Mouse (Mus musculus): ENCODE results near the gene Cd28. TPM values are rescaled to one million over a fixed set of nuclear protein-coding genes. Genes with fewer than 3 reads are reported as not detected.

Cd28 gene
- polyA plus RNA-seq, 1 experiment from 2014 or later = 0.27 TPM

DNA sequence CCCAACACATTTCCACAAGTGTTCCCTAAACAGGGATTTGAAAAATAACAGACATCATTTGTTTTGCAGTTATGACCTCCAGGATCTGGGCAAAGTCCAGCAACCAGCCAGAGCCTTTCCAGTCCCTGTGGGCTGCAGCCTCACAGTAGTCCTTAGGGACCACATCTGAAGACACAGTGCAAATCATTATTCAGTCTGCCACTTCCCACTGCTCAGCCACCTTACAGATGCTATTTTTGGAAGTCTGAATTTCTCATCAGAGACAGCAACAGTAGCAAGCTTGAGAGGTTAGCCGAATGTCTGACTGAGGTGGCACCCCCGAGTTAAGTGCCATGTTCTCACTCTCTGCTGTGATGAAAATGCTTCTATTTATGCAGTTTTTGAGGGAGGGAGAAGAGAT lies 15.3 kb downstream of the Cd28 start:
- H3K4me1 ChIP-seq = peaks cover 8% of the 10 kb centered on the region; the same call in 1 of the 2 replicates
- no peaks in the 10 kb centered on the region for H3K36me3 ChIP-seq
- no peaks in the 10 kb centered on the region; the same call in 1 of the 2 replicates for H3K9me3 ChIP-seq
- ATAC-seq (ENCODE audit: insufficient number of reproducible peaks, insufficient read depth, low FRiP score, low TSS enrichment) = no peak
- H3K27me3 ChIP-seq = no peaks in the 10 kb centered on the region
- no peak overlapping the region for H3K4me3 ChIP-seq
- H3K4me2 ChIP-seq (replicated peaks) = no peak overlapping the region
- no peak overlapping the region for H3K9ac ChIP-seq
- 96% methylated on average over 2 of the region's 2 CpGs for WGBS
- H3K27ac ChIP-seq = no peak overlapping the region

DNA sequence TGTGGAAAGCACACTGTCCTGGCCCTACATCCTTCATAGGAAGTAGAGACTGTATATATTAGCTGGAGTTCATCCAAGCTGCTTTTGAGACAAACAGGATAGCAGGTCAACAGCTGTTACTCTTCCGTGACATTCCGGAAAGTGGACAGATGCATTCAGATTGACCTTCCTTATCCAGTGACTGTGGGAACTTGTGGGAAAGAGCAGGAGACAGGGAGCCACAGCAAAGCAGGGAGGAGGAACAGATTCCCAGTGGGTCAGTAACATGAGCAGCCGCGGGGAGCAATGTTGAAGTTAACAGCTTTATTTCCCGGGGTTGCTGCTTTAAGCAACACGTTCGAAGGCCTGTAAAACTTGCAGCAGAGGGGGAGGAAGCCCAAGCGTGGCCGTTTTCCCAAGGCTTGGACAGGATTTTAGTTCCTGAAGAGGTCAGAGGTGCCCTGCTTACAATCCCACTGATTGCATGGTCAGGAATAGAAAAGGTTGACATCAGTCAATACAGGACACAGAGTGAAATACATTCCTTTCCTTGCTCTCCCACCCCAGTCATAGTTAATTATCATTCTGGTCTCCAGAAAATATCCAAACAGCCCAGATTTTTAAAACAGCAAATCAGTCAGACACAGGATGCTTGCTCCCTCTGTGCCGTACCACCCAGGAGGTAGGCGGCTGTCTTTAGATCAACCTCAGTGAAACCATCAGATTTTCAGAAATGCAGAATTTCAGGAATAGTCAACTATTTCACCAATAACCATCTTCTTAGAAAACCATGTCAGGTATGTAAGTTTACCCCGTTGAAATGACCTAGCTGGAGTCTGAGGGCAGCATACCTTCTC lies 18.7 kb downstream of the Cd28 start:
- Histone ChIP-seq H3K9ac (no peak overlapping the region), H3K4me3 (no peak overlapping the region), H3K4me1 (peaks cover 8% of the 10 kb centered on the region; the same call in 1 of the 2 replicates), H3K27ac (peak overlapping the region; percentile 41; the same call in 1 of the 2 replicates), H3K9me3 (no peaks in the 10 kb centered on the region; the same call in 1 of the 2 replicates), H3K36me3 (no peaks in the 10 kb centered on the region), H3K4me2 (replicated peaks) (no peak overlapping the region), H3K27me3 (no peaks in the 10 kb centered on the region)
- 47% methylated on average over 12 of the region's 12 CpGs for WGBS
- no peak; the same call in 1 of the 2 replicates for ATAC-seq (ENCODE audit: insufficient number of reproducible peaks, insufficient read depth, low FRiP score, low TSS enrichment)

DNA sequence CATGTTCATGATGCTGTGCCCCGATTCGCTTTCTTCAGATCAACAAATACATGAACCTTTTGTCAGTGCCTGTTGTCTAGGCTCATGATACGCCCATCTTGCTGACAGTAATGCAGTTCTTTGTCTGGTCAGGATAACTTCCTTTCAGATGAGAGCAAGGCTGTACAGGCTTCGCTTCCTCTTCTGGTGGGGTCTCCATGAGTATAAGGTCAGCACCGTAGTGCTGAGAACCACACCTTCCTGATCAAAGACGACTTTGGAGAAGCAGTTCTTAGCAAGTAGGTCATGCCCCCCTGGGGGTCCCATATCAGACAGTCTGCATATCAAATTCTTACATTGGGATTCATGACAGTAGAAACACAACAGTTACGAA lies 19.3 kb downstream of the Cd28 start:
- Histone ChIP-seq H3K4me2 (replicated peaks) (no peak overlapping the region), H3K9ac (no peak overlapping the region), H3K36me3 (no peaks in the 10 kb centered on the region), H3K4me3 (no peak overlapping the region), H3K9me3 (no peaks in the 10 kb centered on the region; the same call in 1 of the 2 replicates), H3K27me3 (no peaks in the 10 kb centered on the region), H3K4me1 (peaks cover 8% of the 10 kb centered on the region; the same call in 1 of the 2 replicates), H3K27ac (no peak overlapping the region)
- no peak for ATAC-seq (ENCODE audit: insufficient number of reproducible peaks, insufficient read depth, low FRiP score, low TSS enrichment)
- 81% methylated on average over 7 of the region's 7 CpGs for WGBS

DNA sequence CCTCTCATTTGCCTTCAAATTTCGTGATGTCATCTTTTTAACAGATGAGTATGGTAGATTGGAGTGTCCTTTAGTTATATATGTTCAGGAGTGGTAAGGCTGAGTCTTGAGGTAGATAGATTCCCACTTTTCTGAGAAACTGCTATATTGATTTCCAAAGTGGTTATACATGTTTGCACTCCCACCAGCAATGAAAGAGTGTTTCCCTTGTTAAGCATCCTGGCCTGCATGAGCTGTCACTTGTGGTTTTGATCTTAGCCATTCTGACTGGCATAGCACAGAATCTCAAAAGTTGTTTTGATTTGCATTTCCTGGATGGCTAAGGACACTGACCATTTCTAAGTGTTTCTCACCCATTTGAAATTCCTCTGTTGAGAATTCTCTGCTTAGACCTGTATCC lies 27.7 kb downstream of the Cd28 start:
- WGBS = 72% methylated on average over 1 of the region's 1 CpGs
- no peaks in the 10 kb centered on the region for H3K9me3 ChIP-seq
- no peaks in the 10 kb centered on the region for H3K36me3 ChIP-seq
- ATAC-seq (ENCODE audit: insufficient number of reproducible peaks, insufficient read depth, low FRiP score, low TSS enrichment) = no peak
- no peak overlapping the region for H3K9ac ChIP-seq
- no peaks in the 10 kb centered on the region for H3K27me3 ChIP-seq
- H3K4me3 ChIP-seq = no peak overlapping the region
- no peaks in the 10 kb centered on the region for H3K4me1 ChIP-seq
- no peak overlapping the region for H3K27ac ChIP-seq
- H3K4me2 ChIP-seq (replicated peaks) = no peak overlapping the region

DNA sequence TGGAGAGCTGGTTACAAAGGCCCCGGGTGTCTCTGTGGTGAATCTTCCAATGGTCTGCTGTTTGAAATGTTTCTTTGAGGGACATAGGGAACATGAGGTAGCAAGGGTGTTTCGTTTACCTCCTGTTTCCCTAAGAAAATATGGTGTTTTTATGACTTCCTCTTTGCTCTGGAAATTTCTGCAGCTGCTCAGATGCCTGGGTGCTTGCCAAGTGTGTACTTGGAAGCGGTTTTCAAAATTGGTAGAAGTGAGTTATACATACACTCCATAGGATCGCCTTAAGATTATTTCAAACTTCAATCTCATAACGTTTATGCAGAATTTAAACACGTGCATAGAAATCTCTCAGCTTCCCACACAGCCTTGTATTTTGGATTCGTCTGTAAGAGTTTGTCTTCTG lies 29.1 kb downstream of the Cd28 start:
- H3K4me3 ChIP-seq = no peak overlapping the region
- H3K36me3 ChIP-seq = no peaks in the 10 kb centered on the region
- H3K9me3 ChIP-seq = no peaks in the 10 kb centered on the region
- ATAC-seq (ENCODE audit: insufficient number of reproducible peaks, insufficient read depth, low FRiP score, low TSS enrichment) = no peak
- H3K4me1 ChIP-seq = no peaks in the 10 kb centered on the region
- H3K27ac ChIP-seq = no peak overlapping the region
- 83% methylated on average over 7 of the region's 7 CpGs for WGBS
- H3K4me2 ChIP-seq (replicated peaks) = no peak overlapping the region
- no peaks in the 10 kb centered on the region for H3K27me3 ChIP-seq
- no peak overlapping the region for H3K9ac ChIP-seq

DNA sequence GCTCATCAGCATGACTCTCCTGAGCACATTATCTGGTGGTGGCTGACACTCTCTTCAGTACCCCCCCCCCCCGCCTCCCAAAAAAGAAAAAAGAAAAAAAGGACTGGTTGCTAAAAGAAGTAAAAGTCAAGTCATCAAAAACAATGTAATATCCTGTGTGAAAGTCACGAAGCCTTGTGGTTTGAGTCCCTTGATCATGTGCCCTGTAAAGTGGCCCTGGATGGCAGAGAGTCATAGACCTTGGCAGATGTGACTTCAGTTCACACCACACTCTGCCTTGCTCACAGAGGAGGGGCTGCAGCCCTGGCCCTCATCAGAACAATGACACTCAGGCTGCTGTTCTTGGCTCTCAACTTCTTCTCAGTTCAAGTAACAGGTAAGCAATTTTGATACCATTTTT lies 29.6 kb downstream of the Cd28 start:
- H3K4me1 ChIP-seq = no peaks in the 10 kb centered on the region
- WGBS = 63% methylated on average over 2 of the region's 2 CpGs
- no peaks in the 10 kb centered on the region for H3K36me3 ChIP-seq
- no peak overlapping the region for H3K9ac ChIP-seq
- no peaks in the 10 kb centered on the region for H3K27me3 ChIP-seq
- no peak overlapping the region for H3K4me3 ChIP-seq
- H3K4me2 ChIP-seq (replicated peaks) = no peak overlapping the region
- H3K27ac ChIP-seq = no peak overlapping the region
- no peaks in the 10 kb centered on the region for H3K9me3 ChIP-seq
- ATAC-seq (ENCODE audit: insufficient number of reproducible peaks, insufficient read depth, low FRiP score, low TSS enrichment) = no peak

DNA sequence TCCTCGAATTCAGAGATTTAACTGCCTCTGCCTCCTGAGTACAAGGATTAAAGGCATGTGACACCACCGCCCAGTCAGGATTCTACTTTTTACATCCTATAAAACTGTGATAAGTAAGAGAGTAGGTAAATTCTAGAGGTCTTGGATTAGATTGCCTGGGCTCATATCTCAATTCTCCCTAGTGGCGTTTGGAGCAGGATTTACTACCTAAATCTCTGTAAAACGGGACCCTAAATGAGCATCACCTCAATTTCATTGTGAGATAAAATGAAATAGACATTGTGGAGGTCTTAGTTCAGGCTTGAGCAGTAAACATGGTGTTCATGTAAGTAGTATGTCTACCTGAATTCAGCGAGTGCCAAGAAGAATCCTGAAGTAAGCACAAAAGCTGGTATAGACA lies 30.3 kb downstream of the Cd28 start:
- no peak for ATAC-seq (ENCODE audit: insufficient number of reproducible peaks, insufficient read depth, low FRiP score, low TSS enrichment)
- WGBS = 83% methylated on average over 5 of the region's 5 CpGs
- no peaks in the 10 kb centered on the region for H3K4me1 ChIP-seq
- H3K4me2 ChIP-seq (replicated peaks) = no peak overlapping the region
- H3K9me3 ChIP-seq = no peaks in the 10 kb centered on the region
- H3K4me3 ChIP-seq = no peak overlapping the region
- H3K36me3 ChIP-seq = no peaks in the 10 kb centered on the region
- H3K27ac ChIP-seq = no peak overlapping the region
- H3K9ac ChIP-seq = no peak overlapping the region
- H3K27me3 ChIP-seq = no peaks in the 10 kb centered on the region

DNA sequence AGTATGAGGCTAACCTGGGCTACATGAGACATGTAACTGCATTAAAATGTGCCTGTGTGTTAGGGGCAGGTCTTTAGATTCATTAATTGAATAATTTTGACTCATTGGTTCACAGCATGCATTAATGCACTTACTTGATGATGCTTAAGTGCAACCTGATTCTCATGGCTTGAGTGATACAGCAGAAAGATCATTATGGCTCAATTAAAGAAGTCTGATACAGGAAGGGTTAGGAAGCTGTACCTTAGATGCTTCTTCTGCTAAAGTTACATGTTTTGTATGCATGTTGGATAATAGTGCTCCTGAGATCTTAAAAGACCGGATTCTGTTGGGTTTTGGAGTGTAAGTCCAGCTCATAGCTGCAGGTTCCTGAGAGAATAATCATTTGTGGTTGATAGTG lies 31.7 kb downstream of the Cd28 start:
- Histone ChIP-seq H3K4me1 (no peaks in the 10 kb centered on the region), H3K9me3 (no peaks in the 10 kb centered on the region), H3K27me3 (no peaks in the 10 kb centered on the region), H3K27ac (no peak overlapping the region), H3K36me3 (no peaks in the 10 kb centered on the region), H3K4me3 (no peak overlapping the region), H3K9ac (no peak overlapping the region), H3K4me2 (replicated peaks) (no peak overlapping the region)
- no peak for ATAC-seq (ENCODE audit: insufficient number of reproducible peaks, insufficient read depth, low FRiP score, low TSS enrichment)
- 85% methylated on average over 1 of the region's 1 CpGs for WGBS

DNA sequence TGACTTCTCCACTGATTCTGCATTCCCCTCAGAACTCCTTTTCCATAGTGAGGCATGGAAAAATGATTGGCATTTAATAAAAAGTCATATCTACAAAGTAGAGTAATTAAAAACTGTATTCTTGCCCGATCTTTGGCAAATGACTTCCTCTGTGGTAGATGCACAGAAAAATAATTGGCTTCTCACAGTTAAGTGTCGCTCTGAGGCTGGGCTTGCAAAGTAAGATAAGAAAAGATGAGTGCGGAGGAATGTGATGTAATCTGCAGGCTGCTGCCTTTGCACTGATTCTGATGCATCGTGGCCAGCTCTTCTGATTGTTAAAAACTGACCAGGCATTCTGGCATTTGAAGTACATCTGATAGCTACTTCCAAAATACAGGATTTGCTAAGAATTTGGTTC lies 32.3 kb downstream of the Cd28 start:
- Histone ChIP-seq H3K36me3 (no peaks in the 10 kb centered on the region), H3K27ac (no peak overlapping the region), H3K4me3 (no peak overlapping the region), H3K4me2 (replicated peaks) (no peak overlapping the region), H3K27me3 (no peaks in the 10 kb centered on the region), H3K9me3 (no peaks in the 10 kb centered on the region), H3K9ac (no peak overlapping the region), H3K4me1 (no peaks in the 10 kb centered on the region)
- 86% methylated on average over 4 of the region's 4 CpGs for WGBS
- ATAC-seq (ENCODE audit: insufficient number of reproducible peaks, insufficient read depth, low FRiP score, low TSS enrichment) = no peak

DNA sequence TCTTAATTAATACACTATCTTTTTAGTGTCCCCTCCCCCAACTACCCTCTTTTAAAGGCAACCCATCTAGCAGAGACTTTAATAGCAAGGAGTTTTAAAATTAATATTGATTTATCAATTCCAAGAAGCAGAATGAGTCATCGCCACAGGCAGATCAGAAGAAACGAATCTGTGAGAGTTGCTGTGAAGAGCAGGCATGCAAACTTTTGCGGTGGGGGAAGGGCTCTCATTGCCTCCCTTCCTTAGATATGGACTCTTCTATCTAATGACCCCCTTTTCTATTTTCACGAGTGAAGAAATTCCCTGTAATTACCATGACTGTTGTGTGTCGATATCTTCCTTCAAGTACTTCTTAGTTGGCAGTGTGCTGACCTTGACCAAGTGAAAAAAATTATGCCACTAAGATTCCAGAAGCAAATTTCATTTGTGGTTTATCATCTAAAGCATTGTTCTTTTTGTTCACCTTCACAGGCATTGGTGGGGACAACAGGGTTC lies 32.8 kb downstream of the Cd28 start:
- H3K36me3 ChIP-seq = no peaks in the 10 kb centered on the region
- H3K4me2 ChIP-seq (replicated peaks) = no peak overlapping the region
- WGBS = 80% methylated on average over 5 of the region's 5 CpGs

DNA sequence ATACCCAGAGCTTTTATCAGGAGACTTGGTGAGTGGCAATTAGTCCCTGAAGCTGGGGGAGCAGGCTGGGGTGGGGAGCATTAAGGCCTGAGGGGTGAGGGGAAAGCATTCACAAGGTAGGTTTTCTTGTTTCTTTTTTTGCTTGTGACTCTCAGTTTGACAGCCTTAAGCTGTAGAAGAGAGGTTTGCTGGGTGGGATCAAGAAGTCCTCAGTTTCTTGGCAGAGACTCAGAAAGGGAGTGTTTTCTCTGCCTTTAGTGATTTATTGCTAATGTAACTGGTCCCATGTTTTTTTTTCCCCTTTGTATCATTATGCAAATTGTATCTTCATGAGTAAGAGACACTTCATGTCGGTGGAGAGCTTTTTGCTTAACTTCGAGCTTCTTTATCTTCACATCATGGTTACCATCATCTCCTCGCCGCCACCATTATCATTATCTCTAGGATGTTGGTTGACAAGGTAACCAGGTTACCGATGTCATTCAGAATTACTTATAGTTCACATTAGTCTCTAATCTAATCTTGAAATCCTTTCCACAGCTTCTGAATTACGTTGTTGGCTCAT lies 33.7 kb downstream of the Cd28 start:
- Histone ChIP-seq H3K4me1 (no peaks in the 10 kb centered on the region), H3K4me3 (no peak overlapping the region), H3K9me3 (no peaks in the 10 kb centered on the region), H3K4me2 (replicated peaks) (no peak overlapping the region), H3K36me3 (no peaks in the 10 kb centered on the region), H3K9ac (no peak overlapping the region), H3K27me3 (no peaks in the 10 kb centered on the region), H3K27ac (no peak overlapping the region)
- WGBS = 91% methylated on average over 6 of the region's 6 CpGs
- ATAC-seq (ENCODE audit: insufficient number of reproducible peaks, insufficient read depth, low FRiP score, low TSS enrichment) = no peak

More for the DNA sequence above, 32.8 kb downstream of the Cd28 start:
- no peak for ATAC-seq (ENCODE audit: insufficient number of reproducible peaks, insufficient read depth, low FRiP score, low TSS enrichment)
- Histone ChIP-seq H3K9ac (no peak overlapping the region), H3K4me1 (no peaks in the 10 kb centered on the region), H3K27ac (no peak overlapping the region), H3K4me3 (no peak overlapping the region), H3K9me3 (no peaks in the 10 kb centered on the region), H3K27me3 (no peaks in the 10 kb centered on the region)

DNA sequence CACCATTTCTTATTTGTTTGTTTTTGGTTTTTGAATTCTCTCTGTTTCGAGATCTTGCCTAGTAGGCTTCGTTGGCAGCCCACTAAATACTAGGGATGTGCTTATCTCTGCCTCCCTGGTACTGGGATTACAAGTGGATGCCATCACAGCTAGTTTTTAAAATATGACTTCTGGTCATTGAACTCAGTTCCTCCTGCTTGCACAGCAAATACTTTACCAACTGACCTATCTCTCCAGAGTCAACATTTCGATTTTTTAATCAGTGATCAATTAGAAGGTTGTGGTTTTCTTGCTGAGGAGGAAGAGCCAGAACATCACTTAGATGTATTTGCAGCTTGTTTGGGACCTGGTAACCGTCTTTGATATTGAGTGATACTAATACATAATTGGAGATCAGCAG lies 34.4 kb downstream of the Cd28 start:
- Histone ChIP-seq H3K9ac (no peak overlapping the region), H3K4me1 (no peaks in the 10 kb centered on the region), H3K4me2 (replicated peaks) (no peak overlapping the region), H3K27me3 (no peaks in the 10 kb centered on the region), H3K4me3 (no peak overlapping the region), H3K36me3 (no peaks in the 10 kb centered on the region), H3K9me3 (no peaks in the 10 kb centered on the region), H3K27ac (no peak overlapping the region)
- no peak for ATAC-seq (ENCODE audit: insufficient number of reproducible peaks, insufficient read depth, low FRiP score, low TSS enrichment)
- WGBS = 85% methylated on average over 4 of the region's 4 CpGs

Measured in embryonic facial prominence, embryonic 12.5 days (tissue).